Mouse (Mus musculus) myocyte (in vitro differentiated cells): Measurements from ENCODE around the gene Haus5. TPM values are rescaled to one million over a fixed set of nuclear protein-coding genes. Genes with fewer than 3 reads are reported as not detected.

Experiments
- H3K27me3 ChIP-seq: one replicate; pipeline ENCODE4 v1.6.1; 2011; ENCODE audit not compliant: control insufficient read depth, insufficient read depth, insufficient read length
- H3K36me3 ChIP-seq: one replicate; pipeline ENCODE4 v1.6.1; 2011; ENCODE audit not compliant: control insufficient read depth, insufficient read depth
- H3K4me2 ChIP-seq: one replicate; pipeline ENCODE4 v1.6.1; 2011; ENCODE audit warnings: low read depth, control low read depth
- H3K4me3 ChIP-seq: one replicate; pipeline ENCODE4 v1.5.1; 2011; ENCODE audit warnings: mild to moderate bottlenecking, control low read depth, moderate library complexity
- H3K79me2 ChIP-seq: one replicate; pipeline ENCODE4 v1.6.1; 2011; ENCODE audit not compliant: control insufficient read depth, insufficient read depth
- H3ac ChIP-seq: one replicate; pipeline ENCODE4 v1.6.1; 2011; ENCODE audit not compliant: control insufficient read depth, insufficient read length
- CEBPB ChIP-seq: IDR thresholded peaks from 2 replicates; pipeline ENCODE4 v1.6.1; 2011; ENCODE audit warnings: mild to moderate bottlenecking, moderate library complexity; ENCODE audit not compliant: poor library complexity, insufficient read depth, severe bottlenecking
- E2F4 ChIP-seq: IDR thresholded peaks from one replicate; pipeline ENCODE4 v1.6.1; 2011; ENCODE audit warnings: mild to moderate bottlenecking, control low read depth, moderate library complexity; ENCODE audit not compliant: insufficient read depth
- MAX ChIP-seq: IDR thresholded peaks from one replicate; pipeline ENCODE4 v1.6.1; 2011; ENCODE audit warnings: low read depth, mild to moderate bottlenecking, control low read depth
- MYOD1 ChIP-seq, 3 experiments: IDR thresholded peaks; one replicate each; pipeline ENCODE4 v1.6.1; 2011; ENCODE audit warnings: control low read depth in 2 of 3, low read depth in 2 of 3, mild to moderate bottlenecking in 2 of 3, moderate library complexity in 1 of 3; ENCODE audit not compliant: insufficient read length in 2 of 3, control insufficient read depth in 1 of 3
- MYOG ChIP-seq, 3 experiments: IDR thresholded peaks; one replicate each; pipeline ENCODE4 v1.6.1; 2011; ENCODE audit warnings: control low read depth in 2 of 3, low read depth in 2 of 3, mild to moderate bottlenecking in 2 of 3; ENCODE audit not compliant: insufficient read length in 2 of 3, control insufficient read depth in 1 of 3, insufficient read depth in 1 of 3
- POLR2A ChIP-seq: IDR thresholded peaks from one replicate; pipeline ENCODE4 v1.6.1; 2011; ENCODE audit warnings: low read depth, mild to moderate bottlenecking, control low read depth, moderate library complexity; ENCODE audit not compliant: insufficient read length
- POLR2AphosphoS2 ChIP-seq: IDR thresholded peaks from one replicate; pipeline ENCODE4 v1.6.1; 2011; ENCODE audit warnings: low read depth, control low read depth; ENCODE audit not compliant: insufficient read length
- REST ChIP-seq: IDR thresholded peaks from one replicate; pipeline ENCODE4 v1.6.1; 2011; ENCODE audit warnings: mild to moderate bottlenecking, control low read depth, moderate library complexity; ENCODE audit not compliant: insufficient read depth, insufficient read length
- SRF ChIP-seq: IDR thresholded peaks from one replicate; pipeline ENCODE4 v1.6.1; 2011; ENCODE audit warnings: low read depth; ENCODE audit not compliant: control insufficient read depth, insufficient read length
- TCF12 ChIP-seq: IDR thresholded peaks from one replicate; pipeline ENCODE4 v1.6.1; 2011; ENCODE audit warnings: mild to moderate bottlenecking, control low read depth; ENCODE audit not compliant: poor library complexity, insufficient read depth, severe bottlenecking
- TCF3 ChIP-seq: IDR thresholded peaks from one replicate; pipeline ENCODE4 v1.6.1; 2011; ENCODE audit warnings: low read depth, control low read depth; ENCODE audit not compliant: insufficient read length
- USF1 ChIP-seq: IDR thresholded peaks from one replicate; pipeline ENCODE4 v1.6.1; 2011; ENCODE audit warnings: low read depth, mild to moderate bottlenecking, control low read depth, moderate library complexity
- polyA plus RNA-seq: library from polyadenylated mRNA; unstranded; fragments of >200 nt; fragmentation: generic; extraction: Trizol; gene quantifications from one replicate; pipeline ENCODE4 v1.2.1, GENCODE M21; 2012; ENCODE audit warnings: missing spikeins

The Haus5 gene
- polyA plus RNA-seq, 1 experiment, result 8.4 TPM

- Histone ChIP-seq H3K4me3 (no peak overlapping the region), H3ac (no peak overlapping the region), H3K79me2 (no peaks in the 10 kb centered on the region), H3K36me3 (no peaks in the 10 kb centered on the region), H3K27me3 (peaks cover 35% of the 10 kb centered on the region), H3K4me2 (no peak overlapping the region)
- TF ChIP-seq CEBPB (no peak), TCF12 (no peak), MYOD1 (IDR thresholded peaks at IDR 0.05; ENCODE audit: control insufficient read depth in 1 of 3, insufficient read length in 2 of 3, low read depth in 2 of 3) (no peak), REST (no peak), SRF (no peak), TCF3 (no peak), POLR2AphosphoS2 (no peak), MAX (no peak), POLR2A (no peak), USF1 (no peak), E2F4 (no peak), MYOG (IDR thresholded peaks at IDR 0.05; ENCODE audit: control insufficient read depth in 1 of 3, insufficient read depth in 1 of 3, insufficient read length in 2 of 3, low read depth in 2 of 3) (no peak)
Observed at GRCm38 (mm10) chr7:30678263-30678975, 13.6 kb upstream of the Haus5 start.

- H3K27me3 ChIP-seq, result peaks cover 20% of the 10 kb centered on the region
- H3K4me3 ChIP-seq, result no peak within 1 kb of the TSS
- no peak within 1 kb of the TSS for H3K4me2 ChIP-seq
- H3K36me3 ChIP-seq, result no peaks in the 10 kb centered on the region
- TF ChIP-seq SRF, result no peak
- no peak within 1 kb of the TSS for H3ac ChIP-seq
- no peaks in the 10 kb centered on the region for H3K79me2 ChIP-seq
Observed at GRCm38 (mm10) chr7:30671480-30671879, 6.7 kb upstream of the Haus5 start, which contains the start of gene Pmis2. Gene Pmis2 (minus strand): TSS chr7:30671605.

- Histone ChIP-seq H3K4me2 (no peak overlapping the region), H3ac (no peak overlapping the region), H3K36me3 (no peaks in the 10 kb centered on the region), H3K79me2 (no peaks in the 10 kb centered on the region), H3K27me3 (peaks cover 9% of the 10 kb centered on the region), H3K4me3 (no peak overlapping the region)
- no peak for TF ChIP-seq USF1
- no peak for TF ChIP-seq POLR2AphosphoS2
- TF ChIP-seq POLR2A, result no peak
- no peak for TF ChIP-seq MYOG (IDR thresholded peaks at IDR 0.05; ENCODE audit: control insufficient read depth in 1 of 3, insufficient read depth in 1 of 3, insufficient read length in 2 of 3, low read depth in 2 of 3)
- no peak for TF ChIP-seq MAX
- no peak for TF ChIP-seq SRF
- TF ChIP-seq MYOD1 (IDR thresholded peaks at IDR 0.05; ENCODE audit: control insufficient read depth in 1 of 3, insufficient read length in 2 of 3, low read depth in 2 of 3), result no peak
- no peak for TF ChIP-seq TCF3
- no peak for TF ChIP-seq E2F4
- no peak for TF ChIP-seq REST
- no peak for TF ChIP-seq CEBPB
- TF ChIP-seq TCF12, result no peak
Observed at GRCm38 (mm10) chr7:30669229-30669628, 4.4 kb upstream of the Haus5 start.

GRCm38 (mm10) chr7:30665321-30665720 lies 527 bp upstream of the Haus5 start:
- H3K27me3 ChIP-seq, result no peaks in the 10 kb centered on the region
- no peaks in the 10 kb centered on the region for H3K36me3 ChIP-seq
- TF ChIP-seq MAX (no peak), CEBPB (no peak), POLR2AphosphoS2 (no peak)
- H3ac ChIP-seq, result peak overlapping the region; percentile 15
- H3K4me2 ChIP-seq, result peak overlapping the region; percentile 93
- H3K4me3 ChIP-seq, result peak overlapping the region; percentile 66
- H3K79me2 ChIP-seq, result no peaks in the 10 kb centered on the region

- peak within 1 kb of the TSS; percentile 36 for H3ac ChIP-seq
- peak within 1 kb of the TSS; percentile 60 for H3K4me3 ChIP-seq
- H3K79me2 ChIP-seq, result peaks cover 7% of the 10 kb centered on the region
- peak within 1 kb of the TSS; percentile 98 for H3K4me2 ChIP-seq
- H3K36me3 ChIP-seq, result peaks cover 5% of the 10 kb centered on the region
- TF ChIP-seq USF1, result no peak
- TF ChIP-seq MAX, result no peak
- TF ChIP-seq POLR2A, result peak; percentile 75
- no peak for TF ChIP-seq TCF3
- TF ChIP-seq POLR2AphosphoS2, result peak; percentile 79
- no peak for TF ChIP-seq TCF12
- no peak for TF ChIP-seq CEBPB
- TF ChIP-seq E2F4, result no peak
- TF ChIP-seq REST, result no peak
- TF ChIP-seq MYOG (IDR thresholded peaks at IDR 0.05; ENCODE audit: control insufficient read depth in 1 of 3, insufficient read depth in 1 of 3, insufficient read length in 2 of 3, low read depth in 2 of 3), result no peak
- TF ChIP-seq SRF, result no peak
- H3K27me3 ChIP-seq, result no peaks in the 10 kb centered on the region
Observed at GRCm38 (mm10) chr7:30649591-30650540, 14.9 kb downstream of the Haus5 start, which contains the start of gene Rbm42. Gene Rbm42 (minus strand): TSS chr7:30650317.
